ENCODE assay signal across 25 mouse cellular contexts in the genomic region with DNA sequence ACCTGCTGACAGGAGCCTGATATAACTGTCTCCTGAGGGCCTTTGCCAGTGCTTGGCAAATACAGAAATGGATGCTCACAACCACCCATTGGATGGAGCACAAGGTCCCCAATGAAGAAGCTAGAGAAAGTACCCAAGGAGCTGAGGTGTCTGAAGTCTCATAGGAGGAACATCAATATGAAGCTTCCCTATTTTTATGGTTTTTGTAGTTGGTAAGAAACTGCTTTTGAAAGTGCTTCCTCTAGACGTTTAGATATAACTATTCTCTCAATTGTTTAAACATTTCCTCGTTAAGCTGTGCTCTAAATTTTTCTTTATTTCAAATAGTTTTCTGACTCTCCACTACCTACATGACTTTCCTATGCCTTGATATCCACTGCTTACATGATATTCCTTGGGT.
"Had no signal": no experiment of that assay in that cellular context is flagged by ENCODE, and none has a peak within 500 bp of the region (broad histone marks: within the 10 kb centered on the region; RNA-seq: fewer than 3 reads in every experiment).

No protein-coding gene starts in this region.

- H3K27ac ChIP-seq: gastrocnemius, adult 2 months; heart, adult 2 months; heart, embryonic 10.5 days; hindbrain, embryonic 10.5 days; hindbrain, embryonic 12.5 days; hindbrain, embryonic 14.5 days; intestine, embryonic 15.5 days; limb, embryonic 13.5 days; limb, embryonic 15.5 days had no signal

- H3K4me1 ChIP-seq: heart, embryonic 10.5 days; heart, embryonic 12.5 days; hindbrain, embryonic 10.5 days; hindbrain, embryonic 12.5 days; intestine, embryonic 15.5 days; limb, embryonic 13.5 days; limb, embryonic 15.5 days had no signal

- H3K36me3 ChIP-seq: heart, embryonic 10.5 days; heart, embryonic 12.5 days; hindbrain, embryonic 10.5 days; hindbrain, embryonic 12.5 days; intestine, embryonic 15.5 days; limb, embryonic 13.5 days; limb, embryonic 15.5 days had no signal

- DNase-seq: gastrocnemius, adult 2 months; gastrocnemius, postnatal 10 days; gastrocnemius, postnatal 25 days; heart, adult 11 months; heart, adult 2 months; heart, postnatal 10 days; heart, postnatal 4 days; kidney, adult 18-20 months; kidney, adult 8-10 months; kidney, postnatal 10 days; kidney, postnatal 36 days; layer of hippocampus, adult 9-11 months; layer of hippocampus, postnatal 36 days; left cerebral cortex, postnatal 4 days had no signal

- ATAC-seq: hindbrain, embryonic 16.5 days; inflammation-experienced regulatory T-cells, adult 6 months; intestine, embryonic 15.5 days; intestine, postnatal 0 days had no signal

- H3K4me2 ChIP-seq: heart, embryonic 12.5 days; hindbrain, embryonic 12.5 days; hindbrain, embryonic 14.5 days; intestine, embryonic 15.5 days; limb, embryonic 13.5 days; limb, embryonic 15.5 days had no signal

- H3K9me3 ChIP-seq: heart, embryonic 10.5 days; heart, embryonic 12.5 days; hindbrain, embryonic 10.5 days; hindbrain, embryonic 12.5 days; intestine, embryonic 15.5 days; limb, embryonic 13.5 days; limb, embryonic 15.5 days had no signal

- H3K9ac ChIP-seq: heart, embryonic 12.5 days; hindbrain, embryonic 12.5 days; hindbrain, embryonic 14.5 days; intestine, embryonic 15.5 days; limb, embryonic 13.5 days; limb, embryonic 15.5 days had no signal

- H3K4me3 ChIP-seq: gastrocnemius, adult 2 months; heart, adult 2 months; heart, embryonic 10.5 days; heart, embryonic 12.5 days; hindbrain, embryonic 10.5 days; hindbrain, embryonic 12.5 days; intestine, embryonic 15.5 days; limb, embryonic 13.5 days; limb, embryonic 15.5 days had no signal

- H3K27me3 ChIP-seq: heart, embryonic 12.5 days; hindbrain, embryonic 12.5 days; intestine, embryonic 15.5 days; limb, embryonic 13.5 days; limb, embryonic 15.5 days had no signal
